Mouse (Mus musculus): ENCODE data around the gene Mmp28.

Gene Mmp28

DNA sequence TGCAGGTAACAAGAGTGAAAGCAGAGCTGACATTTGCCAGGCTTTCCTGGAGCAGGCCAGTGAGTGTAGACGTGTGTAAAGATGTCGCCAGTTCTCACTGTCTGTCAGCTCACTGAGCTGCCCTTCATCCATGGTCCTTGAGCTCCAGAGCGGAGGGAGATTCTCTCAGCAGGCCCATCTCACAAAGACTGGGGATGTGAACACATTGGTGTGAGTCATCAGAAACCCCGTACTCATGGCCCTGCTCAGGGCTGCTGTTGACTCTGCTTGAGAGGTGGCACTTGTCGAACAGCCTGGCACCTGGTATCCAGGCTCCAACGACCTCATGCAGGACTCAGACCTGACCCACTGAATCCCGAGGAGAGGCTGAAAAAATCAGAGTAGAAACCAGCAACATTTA lies 59.1 kb downstream of the Mmp28 start:
- DNase-seq = no peak

DNA sequence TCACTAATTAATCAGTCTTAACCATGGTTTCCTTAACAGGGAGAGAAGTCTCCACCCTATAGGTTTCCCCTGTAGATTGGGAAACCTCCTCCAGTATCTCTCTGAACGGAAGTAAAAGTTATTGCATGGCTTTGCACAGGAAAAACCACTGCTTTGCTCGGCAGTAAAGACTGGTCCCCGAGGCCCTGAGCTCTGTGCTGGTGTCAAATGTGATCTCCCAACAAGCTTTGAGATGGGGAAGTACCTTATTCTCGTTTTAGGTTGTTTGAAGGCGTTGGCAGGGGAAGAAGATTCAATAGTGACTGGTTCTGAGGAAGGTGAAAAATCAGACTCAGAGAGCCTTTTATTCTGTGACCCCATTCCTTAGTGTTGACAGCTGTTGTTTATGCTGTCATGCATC lies 64.1 kb downstream of the Mmp28 start:
- no peak for DNase-seq

DNA sequence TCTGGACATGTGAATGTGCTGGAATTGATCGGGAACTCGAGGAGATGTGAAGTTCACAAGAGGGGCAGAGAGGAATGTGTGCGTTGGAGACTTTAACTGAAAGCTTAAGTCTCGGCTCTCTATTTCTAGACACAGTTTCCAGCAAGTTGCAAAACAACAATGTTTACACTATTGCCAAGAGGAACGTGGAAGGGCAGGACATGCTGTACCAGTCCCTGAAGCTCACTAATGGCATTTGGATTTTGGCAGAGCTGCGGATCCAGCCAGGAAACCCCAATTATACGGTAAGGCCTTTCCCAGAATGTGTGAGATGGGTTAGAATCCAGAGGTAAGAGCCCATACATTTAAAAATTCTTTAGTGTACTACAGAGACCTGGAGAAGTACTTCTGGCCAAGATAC lies 65.2 kb downstream of the Mmp28 start:
- no peak for DNase-seq

DNA sequence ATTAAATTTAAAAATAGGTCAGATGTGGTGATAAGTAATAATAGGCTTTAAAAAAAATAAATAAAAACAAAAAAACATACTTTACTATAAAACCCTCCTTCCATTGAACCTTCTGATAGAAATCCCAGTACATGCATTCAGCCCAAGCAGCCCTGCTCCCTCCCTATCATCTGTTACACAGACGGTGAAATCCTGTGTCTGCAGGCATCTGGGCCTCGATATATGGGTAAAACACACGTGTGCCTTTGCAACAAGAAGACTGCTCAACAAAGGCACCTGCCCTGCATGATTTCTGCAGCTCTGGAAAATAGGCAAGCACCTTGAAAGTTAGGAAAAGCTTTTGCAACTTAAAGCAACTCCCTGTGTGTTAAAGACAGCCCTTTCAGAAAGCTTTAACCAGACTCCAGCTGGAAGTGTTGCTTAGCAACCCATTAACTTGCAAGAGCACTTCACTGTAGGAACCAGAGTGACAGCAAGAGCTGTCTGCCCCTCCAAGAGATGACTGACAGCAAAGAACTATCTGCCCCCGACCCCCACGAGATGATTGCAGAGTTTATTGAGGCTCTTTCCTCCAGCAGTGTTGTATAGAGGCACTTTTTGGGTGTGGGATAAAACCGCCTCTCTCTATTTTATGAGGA lies 68.0 kb downstream of the Mmp28 start:
- no peak for DNase-seq

DNA sequence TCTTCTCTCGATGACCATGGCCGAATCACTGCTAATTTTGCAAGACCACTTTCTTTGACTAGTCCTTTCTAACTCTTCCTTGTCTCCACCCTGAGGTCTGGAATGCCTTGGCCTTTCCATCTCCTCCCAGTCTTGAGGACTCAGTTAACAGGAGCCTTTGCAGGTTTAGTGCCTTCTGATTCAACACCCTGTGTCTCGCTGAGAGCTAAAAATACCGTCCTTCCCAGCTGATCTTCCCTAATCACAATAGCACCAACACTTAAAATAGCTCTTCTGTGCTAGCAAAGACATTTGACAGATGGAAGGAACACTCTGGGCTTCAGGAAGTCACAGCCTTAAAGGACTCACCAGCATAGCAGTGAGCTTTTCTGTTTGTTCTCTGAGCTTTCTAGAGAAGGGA lies 69.8 kb downstream of the Mmp28 start:
- DNase-seq = no peak
